Mouse (Mus musculus) T-helper 17 cell (primary cell): ENCODE measurements at regions not wholly inside any gene's neighbourhood (a gene's known extent, or its start where the extent isn't known, plus 50 kb on each side); places are given as distances from the start of the nearest gene placed in this dataset.

Source experiments
- in situ Hi-C, 2 experiments: fragments of 300-600 bp; cut with MboI, MseI; formaldehyde crosslinking; loops; 1 replicate in 1 of 2; 2 replicates in 1 of 2; pipeline ENCODE4 v1.15.1; 2025; ENCODE audit warnings: high pct_unique_total_duplicates in 2 of 2

DNA sequence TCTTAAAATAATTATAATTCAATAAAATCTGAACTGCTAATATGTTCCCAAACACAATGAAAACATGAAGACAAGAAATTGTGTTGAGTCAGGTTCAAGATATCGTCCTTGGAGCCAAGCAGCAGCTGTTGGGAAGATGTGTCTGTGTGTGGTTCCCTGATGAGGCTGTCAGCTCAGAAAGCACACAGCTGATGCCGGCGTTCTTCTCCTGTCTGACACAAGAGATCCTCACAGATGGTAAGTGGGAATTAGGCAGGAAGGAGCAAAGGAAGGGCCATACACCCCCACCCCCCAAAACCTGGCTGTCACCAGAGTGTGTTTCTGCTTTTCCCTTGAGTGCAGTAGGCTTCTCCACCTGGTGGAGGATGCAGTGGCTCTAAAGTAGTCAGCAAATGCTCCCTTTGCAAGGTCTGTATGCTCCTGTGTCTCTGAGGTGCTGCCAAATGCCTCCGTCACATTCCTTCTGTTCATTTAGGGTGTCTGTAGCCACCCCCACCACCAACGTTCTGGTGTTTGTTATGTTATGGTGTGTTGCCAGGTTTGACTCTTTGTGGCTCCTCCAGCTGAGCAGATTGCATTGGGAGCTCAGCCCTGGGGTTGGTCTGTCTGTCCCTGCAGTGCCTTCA is 188.9 kb upstream of the Npy start:
- in situ Hi-C loops: no loop called here

DNA sequence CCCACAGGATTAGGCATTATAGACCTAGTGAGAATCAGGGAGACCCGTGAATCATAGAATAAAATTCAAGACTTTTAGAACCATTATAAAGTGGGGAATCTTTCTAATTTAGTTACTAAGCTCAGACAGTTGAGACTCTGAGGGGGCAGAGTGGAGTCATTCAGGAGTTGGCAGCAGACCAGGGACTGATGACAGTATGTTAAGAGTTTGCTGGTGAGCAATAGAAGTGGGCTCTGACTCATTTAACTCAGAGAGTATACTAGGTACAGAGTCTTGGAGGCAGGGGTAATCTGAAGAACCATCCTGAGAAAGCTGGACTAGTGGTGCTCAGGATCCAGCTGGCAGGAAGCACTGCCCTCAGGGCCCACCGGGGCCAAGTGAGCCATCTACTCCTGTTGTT is 184.9 kb upstream of the Npy start:
- in situ Hi-C loops: no loop called here

DNA sequence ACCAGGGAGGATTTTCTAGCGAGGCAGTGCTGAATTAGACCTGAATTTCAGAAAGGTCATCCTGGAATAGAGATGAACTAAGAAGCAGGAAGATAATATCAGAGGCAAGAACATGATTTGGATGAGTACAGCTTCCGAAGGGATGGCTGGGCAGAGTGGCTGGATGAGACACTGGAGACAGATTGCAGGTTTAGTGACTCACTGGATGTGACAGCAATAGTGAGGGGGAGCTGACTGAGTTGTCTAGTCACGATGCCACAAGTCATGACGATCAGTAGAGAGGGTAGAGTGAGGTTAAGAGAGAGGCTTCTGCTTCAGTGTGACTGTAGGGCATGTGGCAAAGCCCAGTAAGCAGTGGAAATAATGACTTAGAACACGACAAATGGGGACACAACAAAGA is 181.3 kb upstream of the Npy start:
- in situ Hi-C loops: no loop called here

DNA sequence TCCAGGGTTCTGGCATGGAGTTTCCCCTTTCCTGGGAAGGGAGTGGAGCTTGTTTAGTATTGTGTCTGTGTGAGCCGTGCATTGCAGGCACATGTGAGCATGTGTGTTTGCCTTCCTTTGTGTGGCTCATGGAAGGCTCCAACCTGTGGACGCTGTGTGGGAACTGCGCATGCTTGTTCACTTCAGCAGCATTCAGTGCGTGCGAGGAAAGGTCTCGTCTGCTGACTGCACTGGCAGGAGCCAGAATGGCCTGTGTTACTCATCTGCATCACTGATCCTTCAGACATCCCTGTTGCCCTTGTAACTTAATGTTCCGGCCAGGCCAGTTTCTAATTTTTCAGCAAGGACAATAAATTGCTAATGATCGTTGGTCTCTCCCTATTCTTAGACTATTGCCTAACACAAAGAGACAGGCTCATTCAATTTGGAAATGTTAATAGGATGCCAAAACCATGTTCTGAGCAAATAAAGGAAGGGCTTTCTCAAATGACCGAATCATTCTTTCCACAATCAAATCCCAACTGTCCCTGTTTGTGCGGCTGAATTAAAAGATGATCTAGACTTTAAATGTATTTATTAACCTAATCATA is 167.9 kb upstream of the Npy start:
- in situ Hi-C loops: no loop called here

DNA sequence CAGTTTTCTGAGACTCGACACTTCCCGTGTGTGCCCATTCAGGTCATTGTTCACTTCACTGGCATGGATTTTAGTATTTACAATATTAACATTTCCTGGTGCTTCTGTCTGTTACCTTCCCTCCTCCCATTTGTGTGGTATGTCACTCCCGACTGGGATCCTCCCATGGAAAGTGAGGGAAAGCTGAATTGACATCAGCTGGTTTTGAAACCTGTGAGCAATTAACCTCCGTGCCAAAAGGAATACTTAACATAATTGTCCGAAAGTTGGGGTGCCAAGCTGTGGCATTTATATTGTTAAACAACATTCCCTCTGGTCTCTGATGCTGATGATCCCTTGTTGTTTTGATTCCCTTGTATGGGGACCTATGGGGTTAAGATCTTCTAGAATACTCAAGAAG is 167.3 kb upstream of the Npy start:
- in situ Hi-C loops: no loop called here

DNA sequence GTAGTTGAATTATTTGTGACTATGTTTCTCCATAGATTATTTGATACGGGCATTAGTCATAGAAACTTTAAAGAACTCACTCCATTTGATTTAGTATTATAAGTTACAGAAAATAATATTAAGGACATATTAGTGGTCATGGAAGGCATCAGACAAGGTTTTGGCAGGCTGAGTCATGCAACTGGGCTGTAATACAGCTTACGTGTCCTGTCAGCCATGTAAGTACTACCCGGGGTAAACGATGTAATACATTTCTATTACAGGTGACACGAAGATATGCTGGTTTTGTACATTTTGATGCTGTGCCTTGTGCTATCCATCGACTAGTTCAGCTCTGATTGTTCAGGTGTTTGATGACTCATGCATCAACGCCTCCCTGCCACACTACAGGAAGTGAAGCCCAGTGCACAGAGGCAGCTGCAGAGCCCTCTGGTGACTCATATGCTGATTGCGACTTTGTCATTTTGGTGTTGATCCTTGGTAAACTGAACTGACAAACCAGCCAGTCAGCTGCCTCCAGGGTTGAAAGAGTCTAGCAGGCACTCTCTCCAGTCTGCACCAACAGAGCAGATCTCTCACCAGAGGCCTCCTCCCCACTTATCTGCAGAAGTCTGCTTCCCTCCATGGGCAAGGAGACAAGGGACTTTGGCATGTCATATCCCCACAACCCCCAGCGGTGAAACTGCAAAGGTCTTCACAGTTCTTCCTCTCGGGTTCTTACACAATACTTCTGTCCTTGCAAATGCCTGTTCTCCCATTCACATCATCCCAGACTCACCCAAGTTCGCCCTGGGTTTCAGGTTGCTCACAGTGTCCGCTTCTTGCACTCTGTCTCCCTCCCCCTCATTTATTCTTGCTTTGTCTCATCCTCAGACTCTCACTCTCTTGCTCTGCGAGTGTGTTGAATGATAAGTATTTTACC is 165.9 kb upstream of the Npy start:
- in situ Hi-C loops: no loop called here

DNA sequence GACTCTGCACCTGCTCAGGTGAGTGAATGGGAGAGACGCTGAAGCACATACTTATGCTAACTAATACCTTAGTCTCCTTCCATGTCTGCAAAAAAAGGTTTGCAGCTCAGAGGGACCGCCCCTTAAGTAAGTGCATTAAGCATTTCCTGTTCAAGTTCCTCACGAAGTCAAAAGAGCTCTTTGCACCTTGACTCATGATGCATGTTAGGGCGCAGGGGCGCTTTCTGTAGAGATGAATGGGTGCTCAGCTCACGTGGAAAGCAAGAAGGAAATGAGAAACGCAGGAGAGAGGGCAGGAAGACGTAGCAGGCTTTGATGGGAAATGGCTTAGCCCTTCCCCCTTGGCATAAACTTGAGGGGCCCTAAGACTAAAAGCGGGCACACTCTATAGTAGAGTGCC is 164.5 kb upstream of the Npy start:
- in situ Hi-C loops: no loop called here

DNA sequence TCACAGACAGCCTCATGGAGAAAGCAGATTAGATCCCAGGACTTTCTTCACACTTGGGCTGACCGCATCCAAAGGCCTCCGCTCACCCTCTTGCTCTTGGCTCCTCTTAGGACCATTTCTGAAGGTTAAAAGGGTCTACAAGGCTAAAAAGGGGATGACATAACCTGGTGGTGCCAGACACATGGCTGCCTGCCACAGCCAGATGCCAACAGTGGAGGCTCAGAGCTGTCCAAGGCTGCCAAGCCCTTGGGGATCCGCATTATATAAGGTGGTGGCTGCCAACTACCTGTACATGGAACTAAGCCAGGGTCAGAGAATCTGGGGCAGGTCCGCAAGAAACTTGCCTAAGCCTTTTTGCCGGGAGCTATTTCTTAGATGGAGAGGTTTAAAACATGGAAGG is 151.5 kb upstream of the Npy start:
- in situ Hi-C loops: no loop called here

DNA sequence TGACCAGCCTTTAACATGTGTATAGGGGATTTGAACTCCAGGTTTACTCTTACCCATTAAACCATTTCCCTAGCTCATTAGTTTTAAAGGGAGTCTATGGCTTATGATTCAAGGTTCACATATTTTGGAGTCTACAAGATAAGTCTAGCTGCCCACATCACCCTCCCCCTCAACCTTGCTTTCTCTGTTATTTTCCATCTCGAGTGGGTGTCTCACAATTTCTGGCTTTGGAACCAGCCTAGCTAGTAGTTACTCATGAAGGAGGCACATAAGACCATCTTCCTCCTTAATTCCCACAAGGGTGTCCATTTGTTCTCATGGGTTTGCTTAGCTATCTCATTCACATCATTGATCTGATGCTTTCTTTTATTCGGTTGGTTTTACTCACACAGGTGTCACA is 150.6 kb upstream of the Npy start:
- in situ Hi-C loops: no loop called here

DNA sequence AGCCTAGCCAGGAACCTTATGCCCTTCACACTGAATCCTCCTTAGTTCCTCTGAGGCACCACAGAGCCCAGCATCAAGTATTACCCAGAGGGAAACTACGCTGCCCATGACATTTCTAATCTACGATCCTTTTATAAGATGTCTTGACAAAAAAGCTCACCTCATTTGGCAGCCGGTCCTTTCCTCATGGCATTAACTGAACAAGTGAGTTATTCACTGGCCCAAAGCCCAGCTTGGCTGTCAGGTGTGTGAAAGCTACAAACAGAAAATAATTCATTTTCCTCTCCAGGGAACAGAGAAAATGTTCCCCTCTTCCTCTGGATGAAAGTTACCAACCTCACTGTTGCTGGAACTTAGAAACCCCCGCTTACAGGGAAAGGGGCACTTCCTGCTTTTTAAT is 135.7 kb upstream of the Npy start:
- in situ Hi-C loops: no loop called here

DNA sequence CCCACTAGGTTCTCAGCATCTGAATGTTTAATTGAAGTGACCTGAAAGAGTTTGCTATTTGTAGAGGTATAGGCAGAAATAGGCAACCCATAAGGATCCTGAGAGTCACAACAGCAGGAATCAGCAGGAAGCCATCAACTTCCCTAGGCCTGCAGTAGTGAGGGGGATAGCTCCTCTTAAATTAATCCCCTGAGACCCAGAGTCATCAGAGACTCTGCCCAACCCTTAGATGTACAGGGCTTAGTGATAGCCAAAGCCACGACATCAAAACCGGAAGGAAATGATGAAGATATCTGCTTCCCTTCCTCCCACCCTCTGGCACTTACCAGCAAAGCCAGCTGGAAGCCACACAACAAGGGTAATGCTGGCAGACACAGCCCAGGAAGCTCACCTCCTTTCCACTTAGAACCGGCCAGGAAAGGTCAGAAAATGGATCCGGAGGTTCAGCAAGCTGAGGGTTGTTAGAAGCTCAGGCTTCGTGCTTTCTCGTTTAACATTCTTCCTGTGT is 130.4 kb upstream of the Npy start:
- in situ Hi-C loops: no loop called here

DNA sequence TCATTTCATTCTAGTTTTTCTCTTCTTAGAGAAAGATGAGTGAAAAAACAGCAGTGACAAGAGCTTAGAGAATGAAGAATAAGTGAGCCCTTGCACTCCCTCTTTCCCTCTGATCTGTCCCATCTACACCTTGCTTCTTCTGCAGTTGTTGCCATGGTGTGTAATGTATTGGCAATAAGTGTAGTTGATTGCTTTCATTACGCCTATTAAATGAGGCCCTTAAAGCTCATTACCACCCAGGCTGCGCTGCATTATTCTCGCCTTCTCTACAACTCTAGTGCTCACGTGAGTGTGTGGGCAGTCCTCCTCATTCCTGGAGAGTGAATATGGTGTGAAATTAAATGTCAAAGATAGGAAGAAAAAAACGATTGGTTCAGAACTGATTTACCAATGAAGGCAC is 127.7 kb upstream of the Npy start:
- in situ Hi-C loops: no loop called here

DNA sequence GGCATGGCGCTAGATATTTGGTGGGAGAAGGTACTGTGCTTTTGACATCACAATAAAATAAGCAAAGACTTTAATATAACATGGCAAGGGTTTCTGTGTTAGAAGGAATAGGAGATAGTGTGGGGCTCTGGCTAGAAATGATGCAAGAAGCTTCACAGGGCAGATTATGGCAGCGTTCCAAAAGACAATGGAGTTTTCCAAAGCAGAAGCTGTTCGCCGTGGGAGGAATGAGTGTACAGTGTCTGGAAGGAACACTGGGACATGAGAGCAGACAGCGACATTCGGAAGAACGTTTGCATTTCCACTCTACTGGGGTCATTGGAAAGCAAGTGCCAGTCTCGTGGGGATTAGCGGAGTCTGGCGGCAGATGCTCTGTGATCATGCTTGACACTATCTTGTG is 125.5 kb upstream of the Npy start:
- in situ Hi-C loops: no loop called here

DNA sequence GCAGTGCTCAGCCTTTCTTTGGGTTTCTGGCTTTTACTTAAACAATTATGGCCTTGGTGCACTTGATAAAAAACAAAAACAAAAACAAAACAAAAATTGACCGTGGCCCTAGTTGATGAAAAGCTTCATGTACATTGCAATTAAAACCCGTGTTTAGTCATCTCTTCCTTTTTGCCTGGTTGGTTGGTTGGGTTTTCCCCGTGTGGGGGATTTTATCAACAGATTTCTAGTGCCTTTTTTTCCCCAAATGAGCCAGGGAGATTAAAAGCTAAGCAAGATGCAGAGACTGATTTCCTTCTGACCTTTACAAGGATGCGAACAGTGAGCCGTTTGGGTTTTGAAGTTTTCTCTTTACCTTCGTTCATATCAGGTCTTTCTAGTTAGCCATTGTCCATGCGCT is 121.1 kb upstream of the Npy start:
- in situ Hi-C loops: no loop called here

DNA sequence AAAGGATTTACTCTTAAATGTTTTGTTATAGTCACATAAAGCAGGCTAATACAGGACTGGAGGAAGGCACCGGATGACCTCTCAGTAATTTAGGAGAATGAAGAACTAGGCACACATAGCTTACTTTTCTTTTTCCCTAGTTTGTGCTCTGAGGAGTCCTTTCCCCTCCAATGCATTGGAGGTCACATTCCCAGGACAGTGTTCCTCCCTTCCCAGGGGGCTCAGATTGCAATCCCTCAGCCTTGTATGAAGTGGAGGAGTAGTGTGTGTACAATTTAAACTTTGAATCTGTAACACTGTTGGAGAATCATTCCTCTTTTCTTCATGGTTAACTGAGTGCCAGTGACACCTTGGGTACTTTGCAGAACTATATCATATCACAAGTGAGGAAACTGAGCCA is 109.5 kb upstream of the Npy start:
- in situ Hi-C loops: no loop called here

DNA sequence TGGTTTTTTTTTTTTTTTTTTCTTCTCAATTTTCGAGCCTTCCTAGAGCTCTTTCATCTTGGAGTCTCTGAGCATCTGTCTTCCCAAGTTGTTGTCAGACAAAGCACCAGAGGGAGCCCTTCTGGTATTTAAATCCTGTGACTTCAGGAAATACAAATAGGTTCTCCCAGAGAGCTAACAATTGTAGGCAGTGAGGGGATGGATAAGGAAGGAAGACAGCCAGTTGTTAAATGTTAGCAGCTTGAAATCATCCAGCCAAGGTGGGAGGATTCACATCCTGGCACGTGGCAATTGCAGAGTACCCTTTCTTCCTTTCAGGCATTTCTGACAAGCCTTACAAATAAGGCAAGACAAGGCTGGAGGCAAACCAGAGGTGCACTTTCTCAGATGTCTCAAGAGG is 106.0 kb upstream of the Npy start:
- in situ Hi-C loops: no loop called here

DNA sequence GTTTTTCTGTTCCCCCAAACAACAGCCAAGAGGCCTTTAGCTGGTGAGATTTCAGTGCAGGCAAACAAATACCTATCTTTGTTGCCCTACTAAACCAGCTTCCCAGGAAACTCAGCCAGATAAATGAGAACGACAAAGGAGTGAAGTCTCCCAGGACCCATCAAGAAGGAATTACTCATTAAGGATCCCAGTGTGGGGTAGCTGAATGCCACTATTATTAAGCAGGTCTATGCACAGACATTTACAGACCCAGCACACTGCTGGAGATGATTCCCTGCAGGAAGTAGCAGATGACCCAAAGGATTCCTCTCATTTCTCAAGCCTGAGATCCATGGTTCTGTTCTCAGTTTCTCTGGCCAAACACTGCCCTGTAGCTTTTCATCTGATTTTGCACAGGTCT is 105.6 kb upstream of the Npy start:
- in situ Hi-C loops: no loop called here

DNA sequence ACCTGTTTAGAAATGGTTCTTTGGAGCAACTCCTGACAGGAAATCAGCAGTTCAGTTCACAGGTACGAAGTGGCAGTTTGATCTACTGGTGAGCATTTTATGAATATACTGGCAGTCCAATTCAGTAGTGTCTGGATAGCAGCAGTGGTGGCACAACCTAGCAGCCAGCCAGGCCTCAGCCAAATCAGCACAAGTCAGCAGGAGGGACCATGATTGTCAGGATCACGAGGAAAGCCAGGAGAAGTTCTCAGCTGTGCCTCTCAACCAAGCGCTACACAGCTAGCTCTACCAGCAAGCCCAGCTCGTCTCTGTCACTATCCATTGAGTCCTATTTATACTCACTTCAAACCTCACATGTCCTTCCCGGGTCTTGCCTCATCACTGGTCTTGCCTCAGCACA is 89.3 kb upstream of the Npy start:
- in situ Hi-C loops: loop anchor here in 1 of 2 experiments (10.0 kb wide), 1 partner anchor 138 kb away; no protein-coding TSS in a partner anchor

DNA sequence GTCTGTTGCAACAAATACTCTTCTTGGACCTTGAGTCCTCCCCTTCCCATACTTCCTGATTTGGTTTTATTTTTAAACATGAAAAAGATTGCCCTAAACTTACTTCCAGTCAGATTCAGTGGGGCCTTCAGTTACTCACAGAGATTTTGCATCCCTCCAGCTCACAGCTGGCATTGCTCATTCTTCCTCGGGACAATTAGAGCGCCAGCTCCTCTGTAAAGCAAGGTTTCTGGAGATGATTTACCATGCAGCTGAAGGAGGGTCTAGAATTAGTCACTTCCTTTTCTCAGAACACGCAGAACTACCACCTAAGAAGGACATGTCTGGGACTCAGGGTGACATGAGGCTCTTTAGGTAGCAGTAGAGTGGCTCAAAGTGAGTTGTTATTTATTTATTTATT is 79.4 kb upstream of the Npy start:
- in situ Hi-C loops: no loop called here

DNA sequence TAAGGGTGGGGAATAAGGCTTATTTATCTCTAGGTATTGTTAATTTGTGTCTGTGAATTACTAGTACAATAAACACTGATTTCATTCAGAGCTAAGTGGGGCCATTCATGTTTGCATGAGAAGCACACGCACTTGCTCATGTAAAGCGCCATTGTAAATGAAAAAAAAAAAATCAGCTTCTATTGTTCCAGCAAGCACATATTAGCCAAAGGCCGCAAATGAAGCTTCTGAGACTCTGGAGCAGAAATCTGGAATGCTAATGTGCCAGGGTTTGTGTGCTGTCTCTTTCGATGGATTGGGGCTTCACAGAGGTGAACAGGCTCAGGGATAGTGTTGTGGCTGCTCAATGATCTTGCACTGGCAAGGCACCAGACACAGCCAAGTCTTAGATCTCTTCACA is 77.2 kb upstream of the Npy start:
- in situ Hi-C loops: no loop called here

DNA sequence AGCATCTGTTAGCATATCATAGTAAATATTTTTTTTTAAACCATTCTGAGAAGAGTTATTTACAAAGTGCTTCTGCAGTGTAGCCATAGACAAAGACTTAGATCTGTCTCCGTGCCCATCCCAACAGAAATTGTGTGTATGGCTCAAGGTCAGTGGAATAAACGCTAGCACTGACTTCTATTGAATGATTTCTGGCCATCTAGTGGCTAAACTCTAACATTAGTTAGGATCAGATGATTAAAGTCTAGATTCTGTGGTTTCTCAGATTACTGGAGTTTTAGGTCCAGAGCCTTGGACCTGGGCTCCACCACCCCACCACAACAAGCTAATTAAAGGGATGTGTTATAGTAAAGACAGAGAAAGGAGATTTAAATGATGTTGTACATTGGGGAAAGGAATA is 72.0 kb upstream of the Npy start:
- in situ Hi-C loops: no loop called here

DNA sequence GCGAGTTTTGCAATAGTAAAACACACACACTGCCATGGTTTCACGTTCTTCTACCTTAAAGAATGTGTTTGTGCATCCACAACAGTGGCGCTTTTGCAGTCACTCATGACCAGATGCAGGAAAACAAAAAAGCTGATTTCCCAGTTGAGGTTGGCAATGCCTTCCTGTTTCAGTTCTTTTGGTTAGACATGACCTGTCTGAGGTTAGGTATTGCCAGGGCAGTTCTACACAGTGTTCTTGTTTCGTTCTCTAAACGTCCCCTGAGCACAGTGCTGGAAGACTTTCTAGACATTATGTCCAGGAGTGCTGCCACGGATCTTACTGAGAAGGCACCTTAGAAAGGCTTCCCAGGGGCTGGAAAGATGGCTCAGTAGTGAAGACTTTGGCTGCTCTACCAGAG is 62.9 kb upstream of the Npy start:
- in situ Hi-C loops: no loop called here

DNA sequence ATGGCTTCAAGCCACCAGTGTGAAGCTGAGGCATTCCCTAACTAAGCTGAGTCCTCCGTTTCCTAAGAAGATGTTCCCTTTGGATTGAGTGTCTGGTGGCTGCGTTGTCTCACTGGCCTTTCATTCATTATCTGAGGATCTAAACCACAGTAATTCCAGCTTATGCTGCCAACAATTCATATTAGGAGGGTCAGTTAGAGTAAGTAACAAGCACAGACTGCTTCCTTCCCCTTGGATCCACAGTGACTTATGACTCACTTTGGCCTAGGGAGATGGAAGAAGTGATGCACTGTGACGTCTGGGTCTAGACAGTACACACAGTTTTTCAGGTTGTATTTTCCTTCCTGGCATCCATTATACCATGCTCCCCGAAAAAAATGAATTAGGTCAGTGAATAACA is 57.8 kb upstream of the Npy start:
- in situ Hi-C loops: no loop called here
